Mouse (Mus musculus) bone marrow, adult 2 months (tissue): ENCODE data around the gene Zfp618. TPM values are rescaled to one million over a fixed set of nuclear protein-coding genes. Genes with fewer than 3 reads are reported as not detected.

Experiments used
- H3K27ac ChIP-seq: fragments of 200-500 bp; 2 replicates; pipeline ENCODE4 v1.5.1; 2012; ENCODE audit warnings: low read depth, mild to moderate bottlenecking, control low read depth, inconsistent platforms, low read length; ENCODE audit not compliant: control insufficient read depth, poor library complexity, insufficient read depth
- H3K4me1 ChIP-seq: fragments of 200-500 bp; 2 replicates; pipeline ENCODE4 v1.6.1; 2011; ENCODE audit warnings: low read length; ENCODE audit not compliant: control insufficient read depth, insufficient read depth
- H3K4me3 ChIP-seq: fragments of 200-500 bp; replicated peaks from 2 replicates; pipeline ENCODE3; 2011; ENCODE audit warnings: mild to moderate bottlenecking, low read depth, low read length, control low read depth; ENCODE audit not compliant: control insufficient read depth
- CTCF ChIP-seq: fragments of 200-500 bp; IDR thresholded peaks from 2 replicates; pipeline ENCODE4 v1.5.1; 2011; ENCODE audit warnings: low read length, control low read depth; ENCODE audit not compliant: control insufficient read depth, insufficient read depth
- POLR2A ChIP-seq: fragments of 200-500 bp; IDR thresholded peaks from 2 replicates; pipeline ENCODE4 v1.6.1; 2011; ENCODE audit warnings: low read depth, mild to moderate bottlenecking, control low read depth, low read length, borderline replicate concordance; ENCODE audit not compliant: control insufficient read depth
- WGBS: fragments of 180-500 bp; shearing (Covaris S2); methylation state at CpG from one replicate; pipeline ENCODE4 v1.1.7; 2018; 5-methylcytosine and 5-hydroxymethylcytosine counted together
- polyA plus RNA-seq: library from polyadenylated mRNA; stranded (reverse); fragments of >200 nt; gene quantifications from 2 replicates; pipeline ENCODE4 v1.2.4, GENCODE M21; 2011; ENCODE audit warnings: low replicate concordance; ENCODE audit not compliant: missing spikeins, insufficient read depth, insufficient read length

The Zfp618 gene
- polyA plus RNA-seq, 1 experiment, result 0.40 TPM

GRCm38 (mm10) chr4:63002386-63002785, 37.0 kb downstream of the Zfp618 start:
- H3K4me1 ChIP-seq, result no peaks in the 10 kb centered on the region
- H3K4me3 ChIP-seq, result no peak overlapping the region
- WGBS, result 59% methylated on average over 1 of the region's 1 CpGs
- no peak overlapping the region for H3K27ac ChIP-seq
- TF ChIP-seq CTCF, result no peak
- TF ChIP-seq POLR2A, result no peak

GRCm38 (mm10) chr4:63004519-63004918, 39.1 kb downstream of the Zfp618 start:
- Histone ChIP-seq H3K4me1 (no peaks in the 10 kb centered on the region), H3K27ac (no peak overlapping the region), H3K4me3 (no peak overlapping the region)
- no peak for TF ChIP-seq CTCF
- TF ChIP-seq POLR2A, result no peak
- 86% methylated on average over 11 of the region's 11 CpGs for WGBS

- H3K4me1 ChIP-seq, result no peaks in the 10 kb centered on the region
- 81% methylated on average over 10 of the region's 10 CpGs for WGBS
- TF ChIP-seq CTCF (no peak), POLR2A (no peak)
- H3K27ac ChIP-seq, result no peak overlapping the region
- no peak overlapping the region for H3K4me3 ChIP-seq
These were observed 40.2 kb downstream of the Zfp618 start for GRCm38 (mm10) chr4:63005446-63006185.

- Histone ChIP-seq H3K4me1 (no peaks in the 10 kb centered on the region), H3K27ac (no peak overlapping the region), H3K4me3 (no peak overlapping the region)
- 74% methylated on average over 7 of the region's 7 CpGs for WGBS
- TF ChIP-seq POLR2A (no peak), CTCF (no peak)
These were observed 41.1 kb downstream of the Zfp618 start for GRCm38 (mm10) chr4:63006198-63007155.

GRCm38 (mm10) chr4:63008206-63008605, 42.8 kb downstream of the Zfp618 start:
- no peak for TF ChIP-seq POLR2A
- Histone ChIP-seq H3K27ac (no peak overlapping the region), H3K4me3 (no peak overlapping the region), H3K4me1 (no peaks in the 10 kb centered on the region)
- 91% methylated on average over 9 of the region's 9 CpGs for WGBS

GRCm38 (mm10) chr4:63008822-63009221, 43.4 kb downstream of the Zfp618 start:
- H3K27ac ChIP-seq, result no peak overlapping the region
- TF ChIP-seq CTCF (no peak), POLR2A (no peak)
- no peaks in the 10 kb centered on the region for H3K4me1 ChIP-seq
- no peak overlapping the region for H3K4me3 ChIP-seq
- 69% methylated on average over 3 of the region's 3 CpGs for WGBS

- TF ChIP-seq POLR2A, result no peak
- no peak overlapping the region for H3K27ac ChIP-seq
- 74% methylated on average over 1 of the region's 1 CpGs for WGBS
- H3K4me3 ChIP-seq, result no peak overlapping the region
- H3K4me1 ChIP-seq, result no peaks in the 10 kb centered on the region
These were observed 44.4 kb downstream of the Zfp618 start for GRCm38 (mm10) chr4:63009821-63010220.

- no peak overlapping the region for H3K27ac ChIP-seq
- no peak overlapping the region for H3K4me3 ChIP-seq
- H3K4me1 ChIP-seq, result no peaks in the 10 kb centered on the region
- TF ChIP-seq CTCF (no peak), POLR2A (no peak)
- 67% methylated on average over 4 of the region's 4 CpGs for WGBS
These were observed 44.9 kb downstream of the Zfp618 start for GRCm38 (mm10) chr4:63010226-63010625.
